Mouse (Mus musculus): ENCODE measurements at regions not wholly inside any gene's neighbourhood (a gene's known extent, or its start where the extent isn't known, plus 50 kb on each side); places are given as distances from the start of the nearest gene placed in this dataset.

GRCm38 (mm10) chr12:9271484-9271883, 241.7 kb downstream of the Ttc32 start:
- no peak for DNase-seq

- no peak for DNase-seq
Measured at GRCm38 (mm10) chr12:9274181-9274580, 244.4 kb downstream of the Ttc32 start.

GRCm38 (mm10) chr12:9275697-9276096, 245.9 kb downstream of the Ttc32 start:
- DNase-seq = no peak

- DNase-seq = no peak
Measured at GRCm38 (mm10) chr12:9278735-9279134, 248.9 kb downstream of the Ttc32 start.

- no peak for DNase-seq
Measured at GRCm38 (mm10) chr12:9279893-9280605, 250.3 kb downstream of the Ttc32 start.

- DNase-seq = no peak
Measured at GRCm38 (mm10) chr12:9287271-9287670, 257.5 kb downstream of the Ttc32 start.

- DNase-seq = no peak
Measured at GRCm38 (mm10) chr12:9292656-9293055, 262.9 kb downstream of the Ttc32 start.

- DNase-seq = no peak
Measured at GRCm38 (mm10) chr12:9295211-9295610, 265.4 kb downstream of the Ttc32 start.

GRCm38 (mm10) chr12:9298848-9299655, 269.3 kb downstream of the Ttc32 start:
- no peak for DNase-seq

GRCm38 (mm10) chr12:9304146-9304545, 265.8 kb upstream of the Osr1 start:
- no peak for DNase-seq

GRCm38 (mm10) chr12:9337891-9338672, 231.8 kb upstream of the Osr1 start:
- DNase-seq = no peak

- no peak for DNase-seq
Measured at GRCm38 (mm10) chr12:9338801-9339231, 231.1 kb upstream of the Osr1 start.

GRCm38 (mm10) chr12:9340769-9341168, 229.1 kb upstream of the Osr1 start:
- no peak for DNase-seq

GRCm38 (mm10) chr12:9345359-9345758, 224.6 kb upstream of the Osr1 start:
- DNase-seq = no peak

- DNase-seq = no peak
Measured at GRCm38 (mm10) chr12:9355512-9355911, 214.4 kb upstream of the Osr1 start.

GRCm38 (mm10) chr12:9357856-9358255, 212.1 kb upstream of the Osr1 start:
- no peak for DNase-seq

GRCm38 (mm10) chr12:9358872-9359271, 211.0 kb upstream of the Osr1 start:
- no peak for DNase-seq

GRCm38 (mm10) chr12:9365931-9366330, 204.0 kb upstream of the Osr1 start:
- no peak for DNase-seq

- no peak for DNase-seq
Measured at GRCm38 (mm10) chr12:9368682-9369081, 201.2 kb upstream of the Osr1 start.

- no peak for DNase-seq
Measured at GRCm38 (mm10) chr12:9401956-9402355, 168.0 kb upstream of the Osr1 start.

- no peak for DNase-seq
Measured at GRCm38 (mm10) chr12:9404981-9405380, 164.9 kb upstream of the Osr1 start.

- DNase-seq = no peak
Measured at GRCm38 (mm10) chr12:9419311-9419710, 150.6 kb upstream of the Osr1 start.

GRCm38 (mm10) chr12:9430656-9431055, 139.3 kb upstream of the Osr1 start:
- DNase-seq = no peak
